Mouse (Mus musculus) duodenum, adult 2 months (tissue): Measurements from ENCODE around the gene Catsper1. TPM values are rescaled to one million over a fixed set of nuclear protein-coding genes. Genes with fewer than 3 reads are reported as not detected.

ENCODE experiments used
- polyA plus RNA-seq: library from polyadenylated mRNA; depleted of rRNA; stranded (reverse); fragments of >200 nt; gene quantifications from 2 replicates; pipeline ENCODE4 v1.2.3, GENCODE M21; 2012; ENCODE audit warnings: low replicate concordance; rRNA removed

Catsper1 gene
- polyA plus RNA-seq = not detected in 2 replicates

GRCm38 (mm10) chr19:5335441-5335840 lies at the start of gene Catsper1:
Gene Catsper1, plus strand, starts transcription at chr19:5335741.

GRCm38 (mm10) chr19:5294972-5295735 lies 40.4 kb upstream of the Catsper1 start, which contains the start of gene Sf3b2:
Gene Sf3b2, minus strand, starts transcription at chr19:5295455.

GRCm38 (mm10) chr19:5297903-5298800 lies 37.4 kb upstream of the Catsper1 start, which contains the start of gene Gal3st3:
Gene Gal3st3, plus strand, starts transcription at chr19:5298331.

GRCm38 (mm10) chr19:5349502-5349873 lies 13.9 kb downstream of the Catsper1 start, which contains the start of gene Cst6:
Gene Cst6, minus strand, starts transcription at chr19:5349574.

GRCm38 (mm10) chr19:5366175-5367052 lies 30.9 kb downstream of the Catsper1 start, which contains the start of gene Eif1ad:
Gene Eif1ad, plus strand, starts transcription at chr19:5366741.

GRCm38 (mm10) chr19:5367053-5367359 lies 31.5 kb downstream of the Catsper1 start, which contains the start of gene Banf1:
Gene Banf1, minus strand, starts transcription at chr19:5367168.

GRCm38 (mm10) chr19:5388588-5389242 lies 53.2 kb downstream of the Catsper1 start, which contains the start of gene Sart1:
Gene Sart1, minus strand, starts transcription at chr19:5388703.

Other genes with a start within 250 kb of the Catsper1 start
- gene Yif1a, start 247.2 kb upstream of the Catsper1 start, polyA plus RNA-seq = 254 and 407 TPM in 2 replicates
- gene Cnih2, start 237.2 kb upstream of the Catsper1 start, polyA plus RNA-seq = 2.0 and 3.1 TPM in 2 replicates
- gene Rab1b, start 228.7 kb upstream of the Catsper1 start, polyA plus RNA-seq = 198 and 335 TPM in 2 replicates
- 23.5 and 24.1 TPM in 2 replicates for gene Klc2, start 217.2 kb upstream of the Catsper1 start, polyA plus RNA-seq
- 6.7 and 7.8 TPM in 2 replicates for gene Pacs1, start 62.6 kb upstream of the Catsper1 start, polyA plus RNA-seq
- 86.5 and 99.5 TPM in 2 replicates for gene Sf3b2, start 40.3 kb upstream of the Catsper1 start, polyA plus RNA-seq
- 0.08 TPM in 1 of 2 replicates, not detected in the other for gene Gal3st3, start 37.4 kb upstream of the Catsper1 start, polyA plus RNA-seq
- 775 and 1,382 TPM in 2 replicates for gene Cst6, start 13.8 kb downstream of the Catsper1 start, polyA plus RNA-seq
- 22.1 and 39.9 TPM in 2 replicates for gene Eif1ad, start 31.0 kb downstream of the Catsper1 start, polyA plus RNA-seq
- gene Banf1, start 31.4 kb downstream of the Catsper1 start, polyA plus RNA-seq = 134 and 143 TPM in 2 replicates
- gene Sart1, start 53.0 kb downstream of the Catsper1 start, polyA plus RNA-seq = 4.2 and 12.1 TPM in 2 replicates
- gene Tsga10ip, start 66.8 kb downstream of the Catsper1 start, polyA plus RNA-seq = 0.38 and 5.1 TPM in 2 replicates
- gene Drap1, start 89.2 kb downstream of the Catsper1 start, polyA plus RNA-seq = 75.9 and 95.8 TPM in 2 replicates
- gene AI837181, start 89.4 kb downstream of the Catsper1 start, polyA plus RNA-seq = 53.5 and 90.2 TPM in 2 replicates
- 0.43 and 3.2 TPM in 2 replicates for gene Fosl1, start 111.8 kb downstream of the Catsper1 start, polyA plus RNA-seq
- gene Ccdc85b, start 122.2 kb downstream of the Catsper1 start, polyA plus RNA-seq = 3.0 and 4.1 TPM in 2 replicates
- 77.1 and 157 TPM in 2 replicates for gene Fibp, start 124.9 kb downstream of the Catsper1 start, polyA plus RNA-seq
- gene Ctsw, start 132.8 kb downstream of the Catsper1 start, polyA plus RNA-seq = 3.0 and 8.9 TPM in 2 replicates
- 24.2 and 26.7 TPM in 2 replicates for gene Efemp2, start 138.2 kb downstream of the Catsper1 start, polyA plus RNA-seq
- 24.4 and 30.3 TPM in 2 replicates for gene Mus81, start 152.7 kb downstream of the Catsper1 start, polyA plus RNA-seq
- gene Cfl1, start 154.7 kb downstream of the Catsper1 start, polyA plus RNA-seq = 354 and 628 TPM in 2 replicates
- gene 1700020D05Rik, start 168.0 kb downstream of the Catsper1 start, polyA plus RNA-seq = 0.19 TPM in 1 of 2 replicates, not detected in the other
- 2.3 and 3.4 TPM in 2 replicates for gene Snx32, start 174.8 kb downstream of the Catsper1 start, polyA plus RNA-seq
- 50.7 and 55.8 TPM in 2 replicates for gene Ovol1, start 224.9 kb downstream of the Catsper1 start, polyA plus RNA-seq
- 27.3 and 37.3 TPM in 2 replicates for gene Ap5b1, start 232.3 kb downstream of the Catsper1 start, polyA plus RNA-seq